Mouse (Mus musculus) myocyte (in vitro differentiated cells): ENCODE measurements at regions not wholly inside any gene's neighbourhood (a gene's known extent, or its start where the extent isn't known, plus 50 kb on each side); places are given as distances from the start of the nearest gene placed in this dataset.
"Not testable (repeated sequence)": the region's sequence is repeated elsewhere in the genome, so short reads cannot be mapped to it uniquely, and the experiment has no call there.

Experiments used
- E2F4 ChIP-seq: IDR thresholded peaks from one replicate; pipeline ENCODE4 v1.6.1; 2011; ENCODE audit warnings: mild to moderate bottlenecking, control low read depth, moderate library complexity; ENCODE audit not compliant: insufficient read depth
- MAX ChIP-seq: IDR thresholded peaks from one replicate; pipeline ENCODE4 v1.6.1; 2011; ENCODE audit warnings: low read depth, mild to moderate bottlenecking, control low read depth
- POLR2A ChIP-seq: IDR thresholded peaks from one replicate; pipeline ENCODE4 v1.6.1; 2011; ENCODE audit warnings: low read depth, mild to moderate bottlenecking, control low read depth, moderate library complexity; ENCODE audit not compliant: insufficient read length
- POLR2AphosphoS2 ChIP-seq: IDR thresholded peaks from one replicate; pipeline ENCODE4 v1.6.1; 2011; ENCODE audit warnings: low read depth, control low read depth; ENCODE audit not compliant: insufficient read length
- TCF12 ChIP-seq: IDR thresholded peaks from one replicate; pipeline ENCODE4 v1.6.1; 2011; ENCODE audit warnings: mild to moderate bottlenecking, control low read depth; ENCODE audit not compliant: poor library complexity, insufficient read depth, severe bottlenecking
- TCF3 ChIP-seq: IDR thresholded peaks from one replicate; pipeline ENCODE4 v1.6.1; 2011; ENCODE audit warnings: low read depth, control low read depth; ENCODE audit not compliant: insufficient read length

- TF ChIP-seq TCF3, E2F4, POLR2AphosphoS2, POLR2A, TCF12, MAX: not testable (repeated sequence)
Measured at GRCm38 (mm10) chr7:111858291-111858690, 78.5 kb upstream of the Galnt18 start.
